ENCODE assay signal across 9 mouse cellular contexts in the genomic region with DNA sequence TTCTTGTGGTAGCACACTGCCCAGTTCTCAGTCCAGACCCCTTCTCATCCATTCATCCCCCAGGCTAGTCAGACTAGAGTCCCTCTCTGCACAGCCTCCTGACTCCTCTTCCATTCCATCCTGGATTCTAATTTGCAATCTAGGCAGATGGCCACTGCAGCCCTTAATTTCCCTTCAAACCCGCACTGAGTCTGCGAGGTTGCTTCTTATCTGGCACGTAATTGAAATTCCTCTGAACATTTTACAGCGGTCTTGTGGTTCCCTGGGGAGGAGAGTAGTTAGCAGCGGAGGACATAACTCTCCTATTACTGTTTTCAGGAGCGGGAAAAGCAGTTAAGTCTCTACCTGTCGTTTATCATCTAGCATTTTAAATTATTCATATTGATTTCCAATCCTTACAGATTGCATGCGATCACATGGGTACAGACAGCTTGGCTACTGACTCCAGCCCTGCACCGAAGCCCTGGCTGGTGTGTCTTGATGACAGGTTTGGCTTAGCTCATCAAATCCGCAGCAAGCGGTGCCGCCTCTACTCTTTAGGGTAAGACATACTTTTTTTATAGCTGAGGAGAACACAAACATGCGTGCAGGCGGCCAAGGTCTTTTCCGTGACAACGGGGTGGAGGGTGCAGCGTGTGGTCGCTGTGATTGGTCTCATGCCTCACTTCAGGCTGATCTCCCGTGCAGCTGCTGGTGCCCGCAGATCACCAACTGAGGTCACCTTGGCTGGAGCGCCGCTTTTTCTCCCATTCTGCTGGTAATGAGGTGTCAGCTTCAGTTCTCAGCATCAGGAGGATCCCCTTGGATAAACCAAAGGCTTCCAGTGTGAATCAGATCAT. TPM values are rescaled to one million over a fixed set of nuclear protein-coding genes. Genes with fewer than 3 reads are reported as not detected.
DNase-seq lines count a peak whose midpoint lies in the region; ATAC-seq and TF ChIP-seq lines count a peak whose summit lies in the region.
"Had no signal": no experiment of that assay in that cellular context is flagged by ENCODE, and none has a peak within 500 bp of the region (broad histone marks: within the 10 kb centered on the region; RNA-seq: fewer than 3 reads in every experiment).

No protein-coding gene starts in this region.

- no peak overlapping the region for H3K27ac ChIP-seq in lung, embryonic 14.5 days (ENCODE audit: low read depth)
- H3K27ac ChIP-seq in hindbrain, embryonic 16.5 days (ENCODE audit: low read depth, low read length), result peak overlapping the region; percentile 26
- H3K27ac ChIP-seq in neural tube, embryonic 12.5 days, result peak overlapping the region; percentile 33; the same call in 1 of the 2 replicates

- no peak overlapping the region for H3K9ac ChIP-seq in lung, embryonic 14.5 days
- peak overlapping the region; percentile 18; the same call in 1 of the 2 replicates for H3K9ac ChIP-seq in hindbrain, embryonic 16.5 days (ENCODE audit: low read depth, low read length)
- no peak overlapping the region for H3K9ac ChIP-seq in neural tube, embryonic 12.5 days

- no peak for TF ChIP-seq CTCF in lung, embryonic 14.5 days (IDR thresholded peaks at IDR 0.05; ENCODE audit: low read depth)

- no peaks in the 10 kb centered on the region for H3K36me3 ChIP-seq in lung, embryonic 14.5 days (ENCODE audit: insufficient read depth)
- no peaks in the 10 kb centered on the region for H3K36me3 ChIP-seq in hindbrain, embryonic 16.5 days (ENCODE audit: control insufficient read depth, insufficient read depth, low read length)
- no peaks in the 10 kb centered on the region for H3K36me3 ChIP-seq in neural tube, embryonic 12.5 days

- DNase-seq in embryo, embryonic 11 days, result peak; percentile 45
- DNase-seq in embryo, embryonic 9.5 days (ENCODE audit: extremely low spot score), result no peak
- DNase-seq in lung, embryonic 14.5 days, result no peak
- no peak for DNase-seq in lung, postnatal 25 days (ENCODE audit: low spot score)
- no peak for DNase-seq in spleen, postnatal 14 days (ENCODE audit: low spot score in 2 of 2)
- no peak for DNase-seq in c-Kit-positive CD71-positive TER-119-positive erythroid progenitor cells, embryonic 14.5 days (ENCODE audit: low spot score)
- DNase-seq: left cerebral cortex, postnatal 4 days had no signal

- 56% methylated on average over 22 of the region's 22 CpGs for WGBS in lung, embryonic 14.5 days
- WGBS in hindbrain, embryonic 16.5 days, result 47% methylated on average over 22 of the region's 22 CpGs
- WGBS in neural tube, embryonic 12.5 days, result 59% methylated on average over 22 of the region's 22 CpGs

- no peak overlapping the region for H3K4me3 ChIP-seq in lung, embryonic 14.5 days (ENCODE audit: low read depth, low read length)
- H3K4me3 ChIP-seq in hindbrain, embryonic 16.5 days (ENCODE audit: low read length), result peak overlapping the region; percentile 20
- no peak overlapping the region for H3K4me3 ChIP-seq in neural tube, embryonic 12.5 days

- H3K4me1 ChIP-seq in lung, embryonic 14.5 days (ENCODE audit: insufficient read depth), result no peaks in the 10 kb centered on the region; the same call in 1 of the 2 replicates
- H3K4me1 ChIP-seq in hindbrain, embryonic 16.5 days (ENCODE audit: control insufficient read depth, insufficient read depth, low read depth, low read length), result peaks cover 10% of the 10 kb centered on the region
- 0 out of 2 replicates have a peak, but pooled peaks cover 5% of the 10 kb centered on the region for H3K4me1 ChIP-seq in neural tube, embryonic 12.5 days

- H3K4me2 ChIP-seq in lung, embryonic 14.5 days, result peak overlapping the region; percentile 3; the same call in 1 of the 2 replicates
- peak overlapping the region; percentile 46 for H3K4me2 ChIP-seq in hindbrain, embryonic 16.5 days (ENCODE audit: low read length)
- H3K4me2 ChIP-seq in neural tube, embryonic 12.5 days (replicated peaks), result peak overlapping the region; percentile 27

- no peak for ATAC-seq in lung, embryonic 14.5 days (ENCODE audit: insufficient read depth)
- ATAC-seq in hindbrain, embryonic 16.5 days, result peak; percentile 83
- ATAC-seq in neural tube, embryonic 12.5 days (ENCODE audit: low FRiP score, low read depth), result peak; percentile 86

- H3K9me3 ChIP-seq in lung, embryonic 14.5 days (ENCODE audit: low read depth, low read length), result no peaks in the 10 kb centered on the region
- no peaks in the 10 kb centered on the region for H3K9me3 ChIP-seq in hindbrain, embryonic 16.5 days (ENCODE audit: control insufficient read depth, low read length)
- H3K9me3 ChIP-seq in neural tube, embryonic 12.5 days, result no peaks in the 10 kb centered on the region

- H3K27me3 ChIP-seq in lung, embryonic 14.5 days (ENCODE audit: insufficient read depth, low read length), result no peaks in the 10 kb centered on the region
- H3K27me3 ChIP-seq in hindbrain, embryonic 16.5 days (replicated peaks; ENCODE audit: control insufficient read depth, insufficient read depth, low read length), result no peaks in the 10 kb centered on the region
- H3K27me3 ChIP-seq in neural tube, embryonic 12.5 days (replicated peaks), result no peaks in the 10 kb centered on the region

RNA-seq across cellular contexts. Expression of gene Mettl24, which starts 54.4 kb away (rescaled TPM):
- polyA plus RNA-seq in lung, embryonic 14.5 days (2014; fragmentation: Nextera tagmentation; extraction: Ambion mirVana), result 3.5 and 3.6 TPM in 2 replicates
- 0.84 and 0.94 TPM in 2 replicates for polyA plus RNA-seq in hindbrain, embryonic 16.5 days (2015; fragmentation: Nextera tagmentation; extraction: Ambion mirVana)
- polyA plus RNA-seq in neural tube, embryonic 12.5 days (2016; fragmentation: Nextera tagmentation; extraction: Ambion mirVana), result 0.98 and 1.1 TPM in 2 replicates
